ENCODE assay signal across 9 mouse cellular contexts in genomic region chr4:151178970-151179378, GRCm38 (mm10).
DNase-seq lines count a peak whose midpoint lies in the region; ATAC-seq and TF ChIP-seq lines count a peak whose summit lies in the region.
"Had no signal": no experiment of that assay in that cellular context is flagged by ENCODE, and none has a peak within 500 bp of the region (broad histone marks: within the 10 kb centered on the region; RNA-seq: fewer than 3 reads in every experiment).

No protein-coding gene starts in this region.

- H3K27ac ChIP-seq in midbrain, embryonic 14.5 days (replicated peaks; ENCODE audit: low read depth, low read length) = no peak overlapping the region
- no peak overlapping the region for H3K27ac ChIP-seq in midbrain, embryonic 11.5 days (ENCODE audit: low read depth, low read length)
- H3K27ac ChIP-seq in intestine, embryonic 16.5 days (ENCODE audit: low read length) = peak overlapping the region; percentile 35; the same call in 1 of the 2 replicates
- peak overlapping the region; percentile 85 for H3K27ac ChIP-seq in lung, embryonic 15.5 days
- H3K27ac ChIP-seq in stomach, postnatal 0 days (replicated peaks) = no peak overlapping the region

- DNase-seq in midbrain, embryonic 14.5 days = peak; percentile 78
- no peak for DNase-seq in midbrain, embryonic 11.5 days (ENCODE audit: low spot score, missing footprints)
- peak; percentile 47 for DNase-seq in stomach, postnatal 0 days (ENCODE audit: low spot score)
- no peak for DNase-seq in spleen, adult 18-20 months
- no peak for DNase-seq in T-cell, adult 2 months (ENCODE audit: low spot score)

- ATAC-seq in midbrain, embryonic 14.5 days (ENCODE audit: low FRiP score, low TSS enrichment) = no peak
- no peak for ATAC-seq in midbrain, embryonic 11.5 days (ENCODE audit: low FRiP score)
- 0 out of 2 replicates have a peak, but pooled peaks have one; percentile 10 for ATAC-seq in intestine, embryonic 16.5 days
- ATAC-seq in lung, embryonic 15.5 days (ENCODE audit: borderline replicate concordance, extremely low read depth, low FRiP score, low TSS enrichment) = peak; percentile 53
- ATAC-seq in stomach, postnatal 0 days (ENCODE audit: low FRiP score, low TSS enrichment) = no peak
- no peak for ATAC-seq in cerebellum, adult (ENCODE audit: insufficient number of reproducible peaks, low FRiP score, low TSS enrichment)

- H3K9me3 ChIP-seq in midbrain, embryonic 14.5 days (ENCODE audit: control insufficient read depth, low read length) = no peaks in the 10 kb centered on the region
- no peaks in the 10 kb centered on the region for H3K9me3 ChIP-seq in midbrain, embryonic 11.5 days (ENCODE audit: control insufficient read depth, low read length)
- H3K9me3 ChIP-seq in intestine, embryonic 16.5 days (ENCODE audit: control insufficient read depth, low read length) = no peaks in the 10 kb centered on the region
- H3K9me3 ChIP-seq in lung, embryonic 15.5 days = no peaks in the 10 kb centered on the region
- no peaks in the 10 kb centered on the region for H3K9me3 ChIP-seq in stomach, postnatal 0 days (ENCODE audit: control insufficient read depth, low read length)

- H3K9ac ChIP-seq in midbrain, embryonic 14.5 days (replicated peaks; ENCODE audit: low read length) = no peak overlapping the region
- no peak overlapping the region for H3K9ac ChIP-seq in midbrain, embryonic 11.5 days (ENCODE audit: low read length)
- no peak overlapping the region for H3K9ac ChIP-seq in intestine, embryonic 16.5 days (ENCODE audit: low read depth, low read length)
- no peak overlapping the region for H3K9ac ChIP-seq in lung, embryonic 15.5 days
- no peak overlapping the region for H3K9ac ChIP-seq in stomach, postnatal 0 days (ENCODE audit: low read length)

- TF ChIP-seq EP300 in stomach, postnatal 0 days (optimal IDR thresholded peaks at IDR 0.05) = no peak

- WGBS in midbrain, embryonic 14.5 days = 40% methylated on average over 8 of the region's 8 CpGs
- 60% methylated on average over 8 of the region's 8 CpGs for WGBS in midbrain, embryonic 11.5 days
- WGBS in intestine, embryonic 16.5 days = 40% methylated on average over 8 of the region's 8 CpGs
- WGBS in lung, embryonic 15.5 days = 17% methylated on average over 8 of the region's 8 CpGs
- 28% methylated on average over 8 of the region's 8 CpGs for WGBS in stomach, postnatal 0 days

- peaks cover 2% of the 10 kb centered on the region; the same call in 1 of the 2 replicates for H3K27me3 ChIP-seq in midbrain, embryonic 14.5 days (ENCODE audit: control insufficient read depth, insufficient read depth, low read length)
- no peaks in the 10 kb centered on the region for H3K27me3 ChIP-seq in midbrain, embryonic 11.5 days (ENCODE audit: control insufficient read depth, insufficient read depth, low read length)
- no peaks in the 10 kb centered on the region for H3K27me3 ChIP-seq in intestine, embryonic 16.5 days (replicated peaks; ENCODE audit: control insufficient read depth, insufficient read depth, low read length)
- no peaks in the 10 kb centered on the region for H3K27me3 ChIP-seq in lung, embryonic 15.5 days
- H3K27me3 ChIP-seq in stomach, postnatal 0 days (ENCODE audit: control insufficient read depth, insufficient read depth, low read length) = no peaks in the 10 kb centered on the region

- no peak for TF ChIP-seq CTCF in stomach, postnatal 0 days (IDR thresholded peaks at IDR 0.05; ENCODE audit: low read depth)

- H3K4me2 ChIP-seq in midbrain, embryonic 14.5 days (ENCODE audit: low read length) = no peak overlapping the region
- no peak overlapping the region for H3K4me2 ChIP-seq in midbrain, embryonic 11.5 days
- no peak overlapping the region for H3K4me2 ChIP-seq in intestine, embryonic 16.5 days (ENCODE audit: low read depth, low read length)
- H3K4me2 ChIP-seq in lung, embryonic 15.5 days = peak overlapping the region; percentile 1; the same call in 1 of the 2 replicates
- no peak overlapping the region for H3K4me2 ChIP-seq in stomach, postnatal 0 days (replicated peaks; ENCODE audit: low read depth)

- peaks cover 16% of the 10 kb centered on the region for H3K4me1 ChIP-seq in midbrain, embryonic 14.5 days (ENCODE audit: control insufficient read depth, insufficient read depth, low read length)
- H3K4me1 ChIP-seq in midbrain, embryonic 11.5 days (ENCODE audit: control insufficient read depth, insufficient read depth, low read length) = peaks cover 3% of the 10 kb centered on the region; the same call in 1 of the 2 replicates
- H3K4me1 ChIP-seq in intestine, embryonic 16.5 days (ENCODE audit: control insufficient read depth, insufficient read depth, low read length) = peaks cover 19% of the 10 kb centered on the region
- H3K4me1 ChIP-seq in lung, embryonic 15.5 days = peaks cover 46% of the 10 kb centered on the region
- H3K4me1 ChIP-seq in stomach, postnatal 0 days (replicated peaks; ENCODE audit: control insufficient read depth, insufficient read depth) = no peaks in the 10 kb centered on the region

- H3K4me3 ChIP-seq in midbrain, embryonic 14.5 days (replicated peaks; ENCODE audit: low read depth, low read length) = no peak overlapping the region
- no peak overlapping the region for H3K4me3 ChIP-seq in midbrain, embryonic 11.5 days (ENCODE audit: low read depth, low read length)
- no peak overlapping the region for H3K4me3 ChIP-seq in intestine, embryonic 16.5 days (ENCODE audit: low read length)
- H3K4me3 ChIP-seq in lung, embryonic 15.5 days = no peak overlapping the region
- no peak overlapping the region for H3K4me3 ChIP-seq in stomach, postnatal 0 days (ENCODE audit: low read depth, low read length)
- H3K4me3 ChIP-seq: erythroblast, embryonic 14.5 days had no signal

- H3K36me3 ChIP-seq in midbrain, embryonic 14.5 days (ENCODE audit: control insufficient read depth, insufficient read depth, low read length) = no peaks in the 10 kb centered on the region
- H3K36me3 ChIP-seq in midbrain, embryonic 11.5 days (ENCODE audit: control insufficient read depth, insufficient read depth, low read length) = no peaks in the 10 kb centered on the region
- no peaks in the 10 kb centered on the region for H3K36me3 ChIP-seq in intestine, embryonic 16.5 days (ENCODE audit: control insufficient read depth, insufficient read depth, low read length)
- no peaks in the 10 kb centered on the region for H3K36me3 ChIP-seq in lung, embryonic 15.5 days
- no peaks in the 10 kb centered on the region for H3K36me3 ChIP-seq in stomach, postnatal 0 days (ENCODE audit: control insufficient read depth, insufficient read depth, low read length)

Comparison
In these comparisons a context has a peak if more than half of its experiments do, and no peak if none do; other contexts are left out.
1. DNase-seq: peak in midbrain, embryonic 14.5 days (single experiment) and stomach, postnatal 0 days (single experiment); none in midbrain, embryonic 11.5 days (single experiment), spleen, adult 18-20 months (0 of 2) and T-cell, adult 2 months (single experiment).
2. ATAC-seq: peak in intestine, embryonic 16.5 days (single experiment) and lung, embryonic 15.5 days (single experiment); none in midbrain, embryonic 14.5 days (single experiment), midbrain, embryonic 11.5 days (single experiment), stomach, postnatal 0 days (single experiment) and cerebellum, adult (single experiment).
3. H3K27ac ChIP-seq: peak in intestine, embryonic 16.5 days (single experiment) and lung, embryonic 15.5 days (single experiment); none in midbrain, embryonic 14.5 days (single experiment), midbrain, embryonic 11.5 days (single experiment) and stomach, postnatal 0 days (single experiment).